Mouse (Mus musculus): Measurements from ENCODE around the gene Zfp3.
"Not testable (repeated sequence)": the region's sequence is repeated elsewhere in the genome, so short reads cannot be mapped to it uniquely, and the experiment has no call there.

Zfp3 gene

DNA sequence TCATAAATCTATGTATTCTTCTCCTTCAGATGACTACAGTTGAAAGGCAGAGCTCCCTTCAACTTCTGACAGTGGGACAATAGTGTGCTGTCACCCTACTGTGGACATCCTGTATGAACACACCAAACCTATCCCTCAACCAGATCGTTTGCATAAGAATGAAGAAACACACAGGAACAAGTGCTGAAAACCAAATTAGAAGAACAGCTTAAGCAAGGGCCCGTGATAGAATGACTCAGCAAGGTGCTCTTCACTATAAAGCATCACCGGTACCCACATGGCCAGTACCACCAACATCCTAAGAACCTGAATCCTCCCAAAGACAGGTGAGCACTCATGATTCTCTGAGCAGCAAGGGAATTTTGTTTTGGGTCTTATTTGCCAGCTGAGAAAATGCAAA is 3.6 kb upstream of the Zfp3 start:
- not testable (repeated sequence) for DNase-seq

DNA sequence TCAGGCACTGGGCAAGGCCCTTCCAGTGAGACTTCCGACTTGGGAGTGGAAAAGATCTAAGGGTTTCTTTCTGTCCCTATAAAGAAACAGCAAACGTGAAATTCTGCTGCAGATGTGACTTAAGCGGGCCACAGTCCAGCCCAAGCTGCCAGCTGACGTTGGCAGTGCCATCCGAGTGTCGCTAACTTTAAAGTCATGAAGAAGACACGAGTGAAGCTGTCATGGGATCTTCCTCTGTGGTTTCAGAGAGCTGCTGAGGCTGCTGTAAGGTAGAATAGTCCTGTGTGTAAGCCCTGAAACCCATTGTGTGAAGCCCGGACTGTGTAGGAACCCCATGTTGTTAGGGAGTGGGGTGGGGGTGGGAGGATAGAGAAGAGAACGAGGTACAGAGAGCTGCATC is 1.4 kb upstream of the Zfp3 start:
- DNase-seq, result no peak

DNA sequence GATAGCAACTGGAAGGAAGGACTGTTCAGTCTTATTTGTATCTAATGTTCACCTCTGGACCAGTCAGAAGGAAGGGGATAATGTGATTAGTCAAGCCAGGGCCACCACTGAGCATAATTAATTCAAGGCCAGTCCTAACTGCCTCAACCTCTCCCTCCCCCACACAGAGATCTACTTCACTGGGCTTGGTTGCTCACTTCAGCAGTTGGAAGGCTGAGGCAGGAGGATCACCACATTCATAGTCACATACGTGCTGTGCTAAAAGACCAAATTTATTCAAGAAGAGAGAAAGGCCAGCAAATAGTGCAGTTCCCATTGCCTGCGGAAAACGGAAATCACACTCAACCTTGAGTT is 450 bp upstream of the Zfp3 start:
- DNase-seq, result no peak

DNA sequence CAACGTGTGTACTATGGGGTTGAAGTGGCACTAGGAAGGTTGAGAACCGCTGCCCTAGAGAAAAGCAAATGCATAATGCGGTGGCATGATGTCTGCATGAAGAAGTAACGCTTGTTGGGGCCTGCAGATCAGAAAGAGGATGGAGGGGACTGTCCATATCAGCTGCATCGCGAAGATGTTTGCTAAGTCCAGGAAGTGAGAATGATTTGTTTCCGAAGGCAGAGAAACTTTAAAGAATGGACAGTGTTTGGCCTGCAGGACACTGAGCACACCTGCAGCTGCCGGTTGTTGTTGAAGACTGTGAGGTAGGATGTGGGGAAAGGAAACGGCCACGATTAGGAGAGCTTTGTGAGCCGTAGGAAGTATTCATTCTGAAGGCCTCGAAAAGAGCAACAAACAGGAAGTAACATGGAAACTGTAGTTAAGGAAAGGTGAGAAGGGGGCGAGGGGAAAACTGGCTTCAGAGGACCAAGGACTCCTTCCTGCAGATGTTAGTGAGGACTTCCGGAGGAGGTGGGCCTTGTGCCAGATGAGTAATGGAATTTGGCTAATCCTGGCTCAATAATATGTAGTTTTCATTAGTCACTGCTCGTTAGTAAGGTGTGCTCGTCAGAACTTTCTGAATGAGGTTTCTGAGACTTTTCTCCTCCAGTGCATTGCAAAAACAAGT is 1.9 kb downstream of the Zfp3 start:
- DNase-seq, result peak; percentile 43

DNA sequence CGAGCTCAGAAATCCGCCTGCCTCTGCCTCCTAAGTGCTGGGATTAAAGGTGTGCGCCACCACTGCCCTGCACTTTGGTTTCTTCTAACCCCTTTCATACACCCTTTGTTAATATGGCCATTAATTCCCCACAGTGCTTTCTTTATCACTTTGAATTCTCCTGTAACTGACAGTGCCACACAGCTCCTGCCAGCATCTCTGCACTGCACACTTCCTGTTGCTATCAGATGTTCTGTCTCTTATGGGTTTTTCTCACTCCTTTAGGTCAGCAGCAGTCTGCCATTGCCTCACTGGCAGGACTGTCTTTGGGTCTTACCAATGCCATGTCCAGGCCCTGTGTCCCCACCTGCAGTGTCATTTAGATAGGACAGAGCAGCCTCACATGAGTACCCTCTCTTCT is 6.8 kb downstream of the Zfp3 start:
- no peak for DNase-seq

DNA sequence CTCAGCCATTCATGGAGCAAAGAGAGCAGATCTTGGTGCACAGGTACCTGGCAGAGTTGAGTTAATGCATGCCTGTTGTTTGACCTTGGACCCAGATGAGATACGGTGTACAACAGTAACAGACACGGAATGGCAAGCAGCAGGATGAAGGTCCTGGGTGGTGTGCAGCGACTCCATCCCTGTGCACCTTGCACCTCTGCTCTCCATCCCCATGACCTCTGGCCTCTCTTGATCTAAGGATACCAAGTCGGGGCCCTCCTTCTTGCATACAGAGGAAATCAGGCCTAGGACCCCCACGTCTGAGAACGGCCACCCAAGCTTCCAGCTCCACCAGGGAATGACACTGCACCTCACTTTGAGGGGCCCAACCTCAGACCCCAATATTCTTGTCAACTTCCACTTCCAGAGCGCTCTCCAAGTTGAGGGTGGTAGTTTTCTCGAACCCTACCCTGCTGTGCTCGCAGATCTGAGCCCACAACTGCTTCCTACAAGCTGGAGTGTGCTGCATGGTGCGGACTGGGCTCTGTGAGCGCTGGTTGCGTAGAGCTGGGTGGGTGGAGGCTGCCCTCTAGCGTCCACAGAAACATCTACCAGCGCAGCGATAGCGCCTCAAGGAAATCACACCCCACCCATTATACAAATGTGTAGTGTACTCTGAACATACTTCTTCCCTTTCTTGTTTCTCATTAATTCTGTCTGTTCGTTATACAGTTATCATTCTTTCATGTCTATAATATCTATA is 13.0 kb downstream of the Zfp3 start:
- peak; percentile 77 for DNase-seq

DNA sequence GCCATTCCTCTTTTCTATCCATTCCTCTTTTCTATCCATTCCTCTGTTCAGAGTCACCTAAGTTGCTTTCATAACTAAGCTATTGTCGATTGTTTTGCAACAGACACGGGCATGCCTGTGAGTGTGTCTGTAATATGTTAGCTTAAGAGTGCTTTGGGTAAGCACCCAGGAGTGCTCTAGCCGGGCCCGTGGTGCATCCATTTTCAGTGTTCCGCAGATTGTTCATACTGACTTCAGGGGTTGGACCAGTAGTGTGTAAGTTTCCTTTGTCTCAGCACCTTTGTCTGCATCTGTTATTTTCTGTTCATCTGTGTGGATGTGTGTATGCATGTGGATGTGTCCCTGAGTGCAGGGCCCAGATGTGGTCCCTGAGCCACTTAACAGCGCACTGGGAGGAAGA is 13.6 kb downstream of the Zfp3 start:
- DNase-seq, result no peak

DNA sequence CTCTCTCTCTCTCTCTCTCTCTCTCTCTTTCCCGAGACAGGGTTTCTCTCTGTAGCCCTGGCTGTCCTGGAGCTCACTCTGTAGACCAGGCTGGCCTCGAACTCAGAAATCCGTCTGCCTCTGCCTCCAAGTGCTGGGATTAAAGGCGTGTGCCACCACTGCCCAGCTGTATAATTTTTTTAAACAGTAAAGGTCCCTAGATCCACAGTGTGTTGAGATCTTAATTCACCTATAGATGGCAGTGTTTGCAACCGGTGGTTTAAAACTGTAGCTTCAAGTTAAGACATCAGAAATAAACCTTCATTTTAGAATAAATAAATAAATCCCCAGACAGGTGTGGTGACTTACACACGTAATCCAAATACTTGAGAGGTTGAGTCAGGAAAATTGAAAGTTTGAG is 14.0 kb downstream of the Zfp3 start:
- DNase-seq, result peak; percentile 27

DNA sequence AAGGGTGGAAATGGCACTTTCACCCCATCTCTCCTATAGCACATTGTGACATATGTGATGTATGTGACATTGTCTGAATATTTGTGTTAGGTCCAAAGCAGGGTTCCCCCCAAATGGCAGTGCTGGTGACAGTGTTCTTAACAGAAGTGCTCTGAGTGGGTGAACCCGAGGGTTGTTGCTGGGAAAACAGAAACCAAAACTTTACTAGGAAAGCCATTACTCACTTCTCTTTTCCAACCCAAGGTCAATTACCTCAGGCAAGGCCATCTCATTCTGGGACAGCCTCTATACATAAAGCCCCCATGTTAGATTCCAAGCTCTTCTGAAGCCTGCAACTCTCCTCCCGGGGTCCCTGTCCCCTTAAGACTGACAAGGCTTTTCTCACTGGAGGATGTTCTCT is 21.9 kb downstream of the Zfp3 start:
- no peak for DNase-seq

DNA sequence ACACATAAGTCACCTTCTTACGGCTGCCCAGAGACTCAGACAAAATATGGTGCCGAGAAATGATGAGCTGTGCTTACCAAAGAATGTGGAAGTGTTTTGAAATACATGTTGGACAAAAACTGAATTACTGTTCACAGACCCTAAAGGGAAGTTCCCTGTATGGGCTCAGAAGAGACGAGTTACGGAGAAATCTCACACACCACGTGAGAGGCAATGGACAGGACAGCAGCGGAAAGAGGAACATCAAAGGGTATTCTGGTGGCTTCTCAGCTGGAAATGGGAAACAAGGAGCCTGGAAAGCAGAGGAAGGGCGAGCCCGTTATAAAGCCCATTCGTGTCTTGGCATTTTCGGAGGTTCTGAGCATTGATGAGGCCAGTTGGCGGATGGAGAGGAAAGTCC is 23.0 kb downstream of the Zfp3 start:
- DNase-seq, result no peak

DNA sequence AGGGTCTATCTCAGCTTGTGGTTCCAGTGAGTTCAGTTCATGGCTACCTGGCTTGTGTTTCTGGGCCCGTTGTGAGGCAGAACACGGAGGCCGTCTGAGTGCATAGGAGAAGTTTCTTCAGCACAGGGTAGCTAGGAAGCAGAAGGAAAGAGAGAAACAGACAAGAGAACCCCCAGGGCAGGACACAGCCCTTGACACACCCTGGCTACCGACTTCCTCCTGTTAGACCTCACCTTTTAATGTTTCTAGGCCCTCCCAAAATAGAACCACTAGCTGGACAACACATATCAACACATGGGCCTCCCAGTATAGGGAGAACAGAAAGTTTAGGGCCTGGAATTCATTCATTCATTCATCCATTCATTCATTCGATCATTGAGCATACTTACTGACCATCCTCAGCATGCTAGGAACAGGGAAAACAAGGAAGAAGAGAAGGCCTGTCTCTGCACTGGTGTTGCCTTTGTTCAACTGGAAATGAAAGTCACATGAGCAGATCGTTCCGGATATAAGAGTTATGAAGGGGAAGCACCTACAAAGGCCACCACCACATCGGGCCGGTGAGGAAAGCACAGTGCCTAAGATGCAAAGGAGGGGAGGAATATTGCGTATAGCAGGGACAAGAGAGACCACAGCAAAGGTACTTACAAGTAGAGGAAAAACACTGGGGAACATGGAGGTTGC is 25.1 kb downstream of the Zfp3 start:
- DNase-seq, result no peak

DNA sequence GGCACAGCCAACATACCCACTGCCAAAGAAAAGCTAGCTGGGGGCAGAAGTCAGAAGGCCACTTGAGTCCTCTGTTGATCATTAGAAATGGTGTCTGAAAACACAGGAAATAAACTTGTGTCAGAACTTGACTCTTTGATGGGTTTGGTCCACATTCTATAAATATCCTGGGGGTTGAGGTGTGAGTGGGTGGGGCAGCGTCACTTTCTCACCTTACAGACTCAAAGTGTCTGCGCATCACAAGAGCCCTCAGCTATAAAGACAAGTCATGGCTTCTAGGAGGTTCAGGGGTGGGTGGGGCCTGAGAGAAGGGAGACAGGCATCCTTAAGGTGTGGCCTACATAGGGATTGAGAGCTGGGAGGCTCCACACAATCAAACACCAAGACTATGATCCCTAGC is 26.4 kb downstream of the Zfp3 start:
- DNase-seq, result no peak

DNA sequence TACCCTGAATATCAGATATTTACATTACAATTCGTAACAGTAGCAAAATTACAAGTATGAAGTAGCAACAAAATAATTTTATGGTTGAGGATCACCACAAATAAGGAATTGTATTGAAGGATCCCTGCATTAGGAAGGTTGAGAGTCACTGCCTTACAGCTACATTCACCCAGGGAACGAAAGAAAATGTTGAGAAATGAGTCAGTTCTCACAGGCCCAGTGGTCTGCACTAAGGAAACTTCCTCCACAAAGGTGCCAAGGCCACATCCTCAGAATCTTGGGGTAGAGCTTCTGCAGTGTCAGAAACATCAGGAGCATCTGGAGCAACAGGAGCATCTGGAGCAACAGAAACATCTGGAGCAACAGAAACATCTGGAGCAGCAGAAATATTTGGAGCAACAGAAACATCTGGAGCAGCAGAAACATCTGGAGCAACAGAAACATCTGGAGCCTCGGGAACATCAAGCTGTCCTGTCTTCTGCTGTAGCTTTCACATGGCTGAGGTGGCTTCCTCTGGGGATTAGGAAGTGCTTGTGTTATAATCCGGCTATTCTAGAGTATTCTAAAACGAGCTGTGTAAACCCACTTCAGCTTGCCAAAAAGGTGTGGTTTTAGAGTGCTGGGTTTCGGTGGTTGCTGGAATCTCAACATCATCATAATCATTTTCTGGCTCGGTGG is 27.0 kb downstream of the Zfp3 start:
- no peak for DNase-seq

DNA sequence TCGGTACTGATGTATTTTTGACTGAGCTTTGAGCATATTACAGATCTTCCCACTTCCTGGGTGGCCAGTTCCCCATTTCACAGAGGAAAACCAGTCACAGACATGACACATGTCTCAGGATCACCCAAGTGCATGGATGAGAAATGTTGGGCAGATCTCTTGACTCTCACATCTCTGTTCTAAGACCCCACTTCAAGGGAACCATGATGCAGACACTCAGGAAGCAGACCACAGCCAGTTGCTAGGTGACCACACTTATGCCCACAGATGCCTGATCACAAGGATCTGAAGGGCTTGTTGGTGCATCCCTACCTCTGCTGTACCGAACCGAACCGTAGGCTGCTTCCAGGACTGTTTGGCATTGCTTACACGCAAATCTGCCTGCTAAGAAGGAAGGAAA is 27.7 kb downstream of the Zfp3 start:
- DNase-seq, result no peak

DNA sequence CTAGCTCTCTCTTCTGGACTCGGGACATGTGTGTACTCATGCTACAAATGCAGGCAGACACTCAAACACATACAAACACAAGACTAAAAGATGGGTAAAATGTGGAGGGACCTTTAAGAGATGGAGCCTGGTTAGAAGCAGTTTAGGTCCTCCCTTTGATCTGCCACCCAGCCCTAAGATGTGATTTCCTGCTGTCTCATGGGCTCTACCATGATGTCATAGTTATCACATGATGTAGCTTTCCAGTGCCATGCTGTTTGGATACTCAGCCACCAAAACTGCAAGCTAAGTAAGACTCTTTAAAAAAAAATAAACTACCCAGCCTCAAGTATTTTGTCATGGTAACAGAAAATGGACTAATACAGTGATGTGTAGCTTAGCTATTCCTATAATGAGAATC is 28.4 kb downstream of the Zfp3 start:
- no peak for DNase-seq

DNA sequence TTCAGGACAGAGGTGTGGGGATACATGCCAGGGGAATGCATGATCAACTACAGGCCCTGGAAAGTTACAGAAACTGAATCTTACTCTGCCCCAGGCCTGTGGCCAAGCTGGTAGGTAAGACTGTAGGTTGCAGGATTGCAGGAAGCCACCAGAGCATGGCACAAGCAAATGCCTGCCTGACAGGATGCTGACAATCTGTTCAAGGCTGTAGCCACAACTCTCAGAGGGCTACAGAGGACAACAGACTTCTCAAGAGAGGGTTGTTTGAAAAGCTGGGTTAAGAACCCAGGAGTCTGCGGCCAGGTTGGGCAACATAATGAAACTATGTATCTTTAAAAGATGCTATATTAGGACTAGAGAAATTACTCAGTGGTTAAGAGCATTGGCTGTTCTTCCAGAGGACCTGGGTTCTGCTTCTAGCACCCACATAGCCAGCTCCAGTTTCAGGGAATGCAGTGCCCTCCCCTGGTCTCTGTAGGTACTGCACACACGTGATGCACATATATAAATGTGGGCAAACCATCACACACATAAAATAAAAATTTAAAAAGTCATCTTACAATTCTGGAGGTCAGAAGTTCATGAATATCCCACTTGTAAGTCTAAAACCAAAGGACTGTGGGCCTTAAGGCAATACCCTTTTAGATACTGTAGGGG is 38.3 kb downstream of the Zfp3 start:
- no peak for DNase-seq

DNA sequence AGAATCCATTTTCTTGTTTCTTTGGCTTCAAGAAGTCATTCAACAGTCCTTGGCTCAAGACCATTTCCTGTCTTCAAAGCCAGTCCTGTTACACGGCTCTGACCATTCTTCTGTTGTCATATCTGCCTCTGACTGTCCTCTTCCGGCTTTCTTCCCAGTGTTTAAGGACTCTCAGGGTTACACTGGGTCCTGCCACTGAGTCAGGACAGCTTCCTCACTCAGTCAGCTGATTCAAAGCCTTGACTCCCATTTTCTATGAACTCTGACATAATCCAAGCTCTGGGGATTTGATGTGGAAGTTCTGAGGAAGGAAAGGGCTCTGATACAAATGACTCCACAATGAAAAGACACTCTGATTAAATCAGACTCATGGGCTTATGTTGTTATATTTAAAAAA is 38.9 kb downstream of the Zfp3 start:
- no peak for DNase-seq

DNA sequence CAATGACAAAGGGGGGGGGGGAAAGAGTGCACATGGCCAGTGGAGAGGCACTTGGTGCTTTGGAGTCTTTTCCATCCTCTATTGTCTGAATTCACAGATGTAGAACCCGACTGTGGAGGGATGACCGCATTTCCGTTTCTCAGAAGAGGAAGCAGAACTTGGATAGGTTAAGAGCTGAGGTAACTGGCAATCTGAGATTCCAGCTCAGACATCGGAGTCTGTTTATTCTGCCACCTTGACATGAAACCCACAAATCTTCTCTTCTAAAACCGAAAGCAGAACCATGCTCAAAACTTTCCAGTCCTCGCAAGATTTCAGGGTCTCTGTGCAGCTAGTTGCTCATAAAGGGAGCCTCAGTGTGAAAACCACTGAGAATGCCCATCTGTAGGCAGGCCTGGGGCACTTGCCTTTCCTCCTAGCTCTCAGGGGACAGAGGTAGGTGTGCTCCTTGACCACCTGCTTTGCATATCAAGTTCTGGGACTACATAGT is 39.7 kb downstream of the Zfp3 start:
- no peak for DNase-seq

DNA sequence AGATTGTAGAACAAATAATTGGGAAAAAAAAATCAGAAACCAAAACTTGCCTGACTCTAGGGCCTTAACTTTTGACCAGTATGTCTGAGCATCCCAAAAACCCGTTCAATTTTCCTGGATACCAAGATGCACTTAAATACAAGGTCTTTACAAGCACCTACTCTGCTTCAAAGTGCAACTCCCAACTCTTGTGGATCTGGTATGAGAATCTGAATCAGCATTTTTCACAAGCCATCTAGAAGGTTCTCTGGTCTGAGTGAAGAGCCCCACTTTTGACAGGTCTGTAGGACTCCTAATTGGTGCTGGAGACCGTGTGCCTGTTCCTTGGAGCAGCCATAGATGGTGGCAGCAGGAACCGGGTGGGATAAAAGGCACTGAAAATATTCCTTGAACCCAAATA is 40.4 kb downstream of the Zfp3 start:
- DNase-seq, result no peak

DNA sequence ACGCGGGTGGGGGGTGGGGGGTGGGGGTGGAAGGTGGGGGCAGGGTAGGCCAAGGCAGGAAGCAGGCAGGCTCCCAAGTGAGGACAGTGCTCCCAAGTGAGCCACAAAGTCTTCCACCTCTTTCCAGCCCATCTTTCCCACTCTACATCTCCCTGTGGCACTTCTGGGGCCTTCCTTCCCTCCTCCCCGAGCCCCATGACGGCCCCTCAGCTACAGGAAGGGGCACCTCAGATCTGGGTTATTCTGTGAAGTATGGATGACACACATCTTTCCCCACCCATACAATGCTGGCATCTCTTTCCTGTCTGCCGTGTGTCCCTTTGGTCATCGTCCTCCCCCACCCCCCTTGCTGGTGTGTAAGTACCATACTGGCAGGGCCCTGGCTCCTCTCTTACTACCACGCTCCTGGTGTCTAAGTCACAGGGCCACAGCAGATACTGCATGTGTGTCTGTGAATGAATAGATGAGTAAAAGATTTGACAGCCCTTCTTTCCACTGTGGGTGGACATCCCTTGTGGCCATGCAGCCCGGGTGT is 41.7 kb downstream of the Zfp3 start:
- no peak for DNase-seq

DNA sequence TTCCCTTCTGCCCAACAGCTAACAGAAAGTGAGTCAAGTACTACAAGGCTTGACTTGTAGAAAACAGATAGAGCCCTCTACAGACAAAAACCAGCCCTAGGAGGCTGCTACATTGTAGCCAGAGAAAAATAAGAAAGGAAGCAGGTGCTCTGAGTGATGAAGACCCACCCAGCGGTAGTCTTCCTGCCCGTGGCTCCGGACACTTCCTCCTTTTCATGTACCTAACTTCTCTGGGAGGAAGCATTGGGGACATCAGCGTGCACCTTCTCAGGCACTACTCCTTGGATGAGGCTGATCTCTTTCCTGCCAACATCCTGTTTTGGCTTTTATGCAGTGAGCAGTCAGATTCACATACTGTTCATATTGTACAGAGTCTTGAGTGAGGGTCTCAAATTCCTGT is 42.7 kb downstream of the Zfp3 start:
- no peak for DNase-seq

DNA sequence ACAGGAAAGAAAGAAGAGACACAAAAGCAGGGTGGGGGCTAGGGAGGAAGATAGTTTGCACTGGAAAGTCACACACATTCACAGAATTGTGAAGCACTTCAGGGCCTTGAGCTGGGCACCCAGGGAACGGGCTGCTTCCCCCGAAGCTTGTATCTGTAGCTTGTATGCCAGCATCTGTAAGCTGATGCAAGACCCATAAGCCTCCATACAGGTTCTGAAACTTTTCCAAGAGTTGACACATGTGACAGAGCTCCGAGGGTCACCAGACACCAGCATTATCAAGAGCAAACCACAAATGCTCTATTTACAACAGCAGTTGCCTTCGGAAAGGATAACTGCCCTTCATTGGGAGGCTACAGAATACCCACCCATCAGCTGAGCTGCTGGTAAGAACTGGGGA is 43.6 kb downstream of the Zfp3 start:
- DNase-seq, result no peak

DNA sequence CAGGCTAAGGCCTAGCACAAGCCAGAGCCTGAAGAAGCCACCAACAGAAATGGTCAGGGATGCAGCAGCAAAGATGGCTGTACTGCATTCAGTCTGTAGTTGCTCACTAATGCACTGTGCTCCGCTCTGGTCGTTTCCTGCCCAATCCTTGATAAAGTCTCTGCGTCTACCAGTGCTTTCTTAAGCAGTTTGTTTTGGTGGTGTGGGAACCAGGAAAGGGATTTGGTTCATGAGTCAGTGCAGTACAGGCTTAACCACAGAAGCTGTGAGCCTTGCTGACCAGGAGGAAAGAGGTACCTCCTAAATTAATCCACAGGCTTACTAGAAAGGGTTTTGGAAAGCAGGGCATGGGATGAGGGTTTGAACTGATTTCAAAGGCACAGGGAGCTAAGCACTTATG is 44.1 kb downstream of the Zfp3 start:
- no peak for DNase-seq
